Mouse (Mus musculus): ENCODE results near the gene Hist2h4.
A peak's percentile ranks its signal among the peaks of the same experiment; 100 is the strongest.
"Not testable (repeated sequence)": the region's sequence is repeated elsewhere in the genome, so short reads cannot be mapped to it uniquely, and the experiment has no call there.

The Hist2h4 gene

GRCm38 (mm10) chr3:96262979-96263550, at the start of gene Hist2h4:
Hist2h4 (minus strand) TSS chr3:96263311.
- DNase-seq (ENCODE audit: low spot score in 2 of 2): peak; percentile 96 to 99

GRCm38 (mm10) chr3:96312341-96313098, 49.4 kb upstream of the Hist2h4 start:
- DNase-seq (ENCODE audit: low spot score in 2 of 2): no peak

GRCm38 (mm10) chr3:96309441-96309840, 46.3 kb upstream of the Hist2h4 start:
- no peak for DNase-seq (ENCODE audit: low spot score in 2 of 2)

DNA sequence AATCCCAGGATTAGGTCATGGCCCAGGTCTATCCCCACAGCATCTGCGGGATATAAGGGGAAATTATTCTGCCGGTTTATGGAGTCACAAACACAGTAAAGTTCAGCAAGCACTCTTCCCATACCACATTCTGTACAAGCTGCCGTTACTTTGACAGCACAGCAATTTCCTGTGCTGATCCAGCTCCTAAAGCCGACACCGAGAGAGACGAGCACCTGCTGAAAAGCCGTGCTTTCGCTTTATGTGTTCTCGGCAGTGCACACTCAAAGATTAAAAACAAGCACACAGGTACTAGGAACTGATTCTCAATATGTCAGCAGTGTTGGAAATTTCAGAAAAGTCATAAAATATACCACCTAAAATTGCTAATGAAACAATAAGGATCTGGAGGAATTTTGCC, 43.4 kb upstream of the Hist2h4 start:
- DNase-seq (ENCODE audit: low spot score in 2 of 2): no peak

GRCm38 (mm10) chr3:96302076-96302475, 39.0 kb upstream of the Hist2h4 start:
- no peak for DNase-seq (ENCODE audit: low spot score in 2 of 2)

- DNase-seq (ENCODE audit: low spot score in 2 of 2): no peak
Observed at GRCm38 (mm10) chr3:96300706-96301529, 37.8 kb upstream of the Hist2h4 start.

DNA sequence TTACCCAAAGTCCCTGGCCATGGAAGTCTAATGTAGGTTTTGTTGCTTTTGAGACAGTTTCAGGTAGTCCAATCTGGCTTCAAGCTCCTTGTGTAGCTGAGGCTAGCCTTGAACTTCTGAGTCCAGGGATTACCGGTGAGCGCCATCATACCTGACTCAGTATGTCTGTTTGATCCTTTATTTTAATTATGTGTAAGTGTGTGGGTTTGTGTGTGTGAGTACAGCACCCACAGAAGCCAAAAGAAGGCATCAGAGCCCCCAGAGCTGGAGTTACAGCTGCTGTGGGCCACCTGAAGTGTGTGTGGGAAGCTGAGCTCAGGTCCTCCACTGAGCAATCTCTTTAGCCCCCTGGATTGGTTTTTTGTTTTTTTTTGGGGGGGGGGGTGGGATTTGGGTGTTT, 36.5 kb upstream of the Hist2h4 start:
- DNase-seq (ENCODE audit: low spot score in 2 of 2): no peak

DNA sequence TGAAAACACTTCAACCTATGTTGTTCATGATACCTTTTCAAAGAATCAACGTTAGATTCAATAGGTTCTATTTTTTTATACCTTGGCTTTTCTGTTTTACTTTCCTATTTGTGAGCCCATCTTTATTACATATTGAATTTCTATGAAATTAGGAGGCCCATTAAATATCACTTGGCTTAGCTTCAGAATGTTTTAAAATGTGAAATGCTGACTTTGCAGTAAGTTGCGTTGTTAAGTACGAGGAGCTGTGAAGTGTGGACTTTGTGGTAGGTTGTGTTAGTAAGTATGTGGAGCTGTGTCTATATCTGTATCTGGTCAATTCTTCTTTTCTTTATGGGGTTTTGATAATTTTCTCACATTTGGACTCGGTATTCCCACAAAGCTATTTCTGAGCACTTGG, 35.2 kb upstream of the Hist2h4 start:
- no peak for DNase-seq (ENCODE audit: low spot score in 2 of 2)

DNA sequence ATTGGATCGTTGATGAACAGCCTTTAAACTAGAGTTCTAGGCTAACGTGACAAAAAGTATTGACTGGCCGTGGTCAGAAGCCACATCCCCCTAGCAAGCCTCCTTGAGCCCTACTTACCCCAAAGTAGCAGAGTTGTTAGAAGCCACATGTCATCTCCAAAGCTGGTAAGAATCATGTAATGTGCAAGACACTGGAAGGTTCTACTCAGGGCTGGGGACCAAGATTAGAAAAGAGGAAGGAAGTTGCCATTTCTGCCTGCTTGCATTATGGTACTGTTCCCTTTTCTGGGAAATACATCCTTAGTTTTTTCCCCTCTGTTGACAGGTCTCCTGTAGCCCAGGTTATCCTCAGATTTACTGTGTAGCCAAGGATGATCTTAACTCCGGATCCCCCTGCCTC, 30.7 kb upstream of the Hist2h4 start, which contains the start of gene Fcgr1:
Gene Fcgr1 (minus strand): TSS at position 183 of the 400 bp plus-strand sequence.
- no peak for DNase-seq (ENCODE audit: low spot score in 2 of 2)

- DNase-seq (ENCODE audit: low spot score in 2 of 2): no peak
Observed at GRCm38 (mm10) chr3:96293368-96293767, 30.3 kb upstream of the Hist2h4 start.

- DNase-seq (ENCODE audit: low spot score in 2 of 2): no peak
Observed at GRCm38 (mm10) chr3:96292641-96293040, 29.5 kb upstream of the Hist2h4 start.

DNA sequence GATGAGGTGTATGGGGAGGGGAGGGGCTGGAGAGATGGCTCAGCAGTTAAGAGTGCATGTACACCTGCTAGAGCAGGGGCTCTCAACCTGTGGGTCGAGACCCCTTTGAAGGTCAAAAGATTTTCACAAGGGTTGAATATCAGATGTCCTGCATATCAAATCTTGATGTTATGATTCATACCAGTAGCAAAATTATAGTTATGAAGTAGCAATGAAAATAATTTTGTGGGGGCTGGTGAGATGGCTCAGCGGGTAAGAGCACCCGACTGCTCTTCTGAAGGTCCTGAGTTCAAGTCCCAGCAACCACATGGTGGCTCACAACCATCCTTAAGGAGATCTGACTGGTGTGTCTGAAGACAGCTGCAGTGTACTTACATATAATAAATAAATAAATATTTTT, 27.6 kb upstream of the Hist2h4 start:
- not testable (repeated sequence) for DNase-seq (ENCODE audit: low spot score in 2 of 2)

GRCm38 (mm10) chr3:96289201-96289600, 26.1 kb upstream of the Hist2h4 start:
- DNase-seq (ENCODE audit: low spot score in 2 of 2): no peak

GRCm38 (mm10) chr3:96287334-96287733, 24.2 kb upstream of the Hist2h4 start:
- not testable (repeated sequence) for DNase-seq (ENCODE audit: low spot score in 2 of 2)

DNA sequence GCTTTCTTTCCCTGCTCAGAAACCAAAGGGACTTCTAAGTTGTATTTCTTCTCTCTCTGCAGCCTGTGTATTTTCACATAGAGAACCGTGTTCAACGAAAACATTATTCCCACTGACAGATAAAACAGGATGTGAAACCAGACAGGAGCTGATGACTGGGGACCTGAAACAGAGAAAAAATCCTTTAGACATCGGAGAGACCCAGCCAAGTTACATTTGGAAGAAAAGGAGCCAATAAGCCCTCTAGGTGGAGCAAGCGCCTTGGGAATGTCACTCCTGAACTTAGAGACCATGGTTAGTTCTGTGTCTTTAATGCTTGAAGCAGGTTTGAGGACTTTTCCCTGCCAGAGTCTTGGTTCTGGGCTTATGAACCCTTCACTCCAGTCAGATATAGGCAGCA, 21.3 kb upstream of the Hist2h4 start:
- DNase-seq (ENCODE audit: low spot score in 2 of 2): no peak

- DNase-seq (ENCODE audit: low spot score in 2 of 2): no peak
Observed at GRCm38 (mm10) chr3:96280660-96281059, 17.5 kb upstream of the Hist2h4 start.

- peak; percentile 93 to 95 for DNase-seq (ENCODE audit: low spot score in 2 of 2)
Observed at GRCm38 (mm10) chr3:96277800-96278624, 14.9 kb upstream of the Hist2h4 start.

GRCm38 (mm10) chr3:96277428-96277799, 14.3 kb upstream of the Hist2h4 start:
- peak in 1 of 2 experiments; percentile 93 for DNase-seq (ENCODE audit: low spot score in 2 of 2)

- peak in 1 of 2 experiments; percentile 48 for DNase-seq (ENCODE audit: low spot score in 2 of 2)
Observed at GRCm38 (mm10) chr3:96273591-96274465, 10.7 kb upstream of the Hist2h4 start.
